Mouse (Mus musculus): ENCODE results near the gene Tpm3.

Tpm3 gene

DNA sequence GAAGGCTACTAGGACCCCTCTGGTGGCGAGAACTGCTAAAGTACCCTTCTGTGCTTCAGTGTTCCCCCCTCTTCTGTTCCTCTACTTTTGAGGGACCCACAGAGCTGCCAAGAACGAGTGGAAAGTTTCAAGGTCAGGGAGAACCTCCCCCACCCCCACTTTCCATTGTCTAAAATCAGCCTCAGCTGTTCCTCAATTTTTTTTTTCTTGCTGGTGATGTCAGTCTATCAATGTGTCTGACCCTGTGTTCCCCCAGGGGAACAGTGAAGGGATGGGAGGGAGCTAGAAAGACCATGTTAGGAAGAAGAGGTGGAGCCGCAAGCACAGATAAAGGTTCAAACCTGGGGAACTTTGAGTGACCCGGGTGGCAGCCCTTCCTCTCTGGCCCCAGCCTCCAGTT lies at the start of gene Tpm3:
TSS of gene Tpm3 (plus strand) at position 356 of the 400 bp plus-strand sequence.
- no peak for DNase-seq

DNA sequence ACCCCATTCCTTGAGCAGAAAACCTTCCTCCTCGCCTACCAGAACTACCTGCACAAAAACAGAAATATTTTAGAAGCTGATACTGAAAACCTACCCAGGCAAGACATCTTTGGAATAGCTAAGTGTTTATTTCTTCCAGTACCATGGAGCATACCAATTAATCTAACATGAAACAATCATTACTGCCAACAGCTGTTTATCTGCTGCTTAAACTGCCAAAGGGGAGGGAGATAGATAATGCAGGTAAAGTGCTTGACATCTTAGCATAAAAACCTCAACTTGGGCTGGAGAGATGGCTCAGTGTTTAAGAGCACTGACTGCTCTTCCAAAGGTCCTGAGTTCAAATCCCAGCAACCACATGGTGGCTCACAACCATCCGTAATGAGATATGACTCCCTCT lies 37.8 kb upstream of the Tpm3 start:
- no peak for DNase-seq

DNA sequence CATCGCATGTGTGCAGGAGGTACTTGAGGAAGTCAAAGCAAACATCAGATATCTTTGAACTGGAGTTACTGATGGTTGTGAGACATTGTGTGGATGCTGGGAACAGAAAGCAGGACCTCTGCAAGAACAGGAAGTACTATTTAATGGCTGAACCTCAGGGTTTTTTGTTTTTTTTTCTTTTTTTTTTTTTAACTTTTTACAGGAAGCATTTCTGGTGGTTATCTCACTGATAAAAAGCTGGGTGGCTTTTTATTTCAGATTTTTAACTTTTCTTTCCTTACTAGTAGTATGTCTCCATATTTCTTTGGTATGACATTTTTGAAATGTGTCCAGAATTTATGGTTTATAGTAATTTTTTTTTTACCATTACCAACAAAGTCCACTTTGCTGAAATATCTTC lies 36.2 kb upstream of the Tpm3 start:
- no peak for DNase-seq

DNA sequence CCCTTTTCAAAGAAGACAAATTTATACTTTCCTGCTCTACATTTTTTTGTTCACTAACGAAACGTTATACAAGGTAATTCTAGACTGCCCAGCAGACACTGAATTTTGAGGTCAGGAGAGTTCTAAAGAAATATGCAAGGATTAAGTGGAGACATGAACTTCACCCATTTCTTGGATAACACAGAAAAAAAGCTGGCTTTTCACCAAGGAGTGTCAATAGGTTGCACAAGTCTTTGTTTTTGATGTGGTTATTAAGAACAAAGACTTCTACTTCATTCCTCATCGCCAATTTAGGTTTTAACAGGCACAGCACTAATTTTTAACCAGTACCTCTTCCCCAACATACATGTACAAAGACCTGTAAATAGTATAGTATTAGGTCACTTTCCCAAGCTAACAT lies 22.8 kb upstream of the Tpm3 start:
- no peak for DNase-seq

DNA sequence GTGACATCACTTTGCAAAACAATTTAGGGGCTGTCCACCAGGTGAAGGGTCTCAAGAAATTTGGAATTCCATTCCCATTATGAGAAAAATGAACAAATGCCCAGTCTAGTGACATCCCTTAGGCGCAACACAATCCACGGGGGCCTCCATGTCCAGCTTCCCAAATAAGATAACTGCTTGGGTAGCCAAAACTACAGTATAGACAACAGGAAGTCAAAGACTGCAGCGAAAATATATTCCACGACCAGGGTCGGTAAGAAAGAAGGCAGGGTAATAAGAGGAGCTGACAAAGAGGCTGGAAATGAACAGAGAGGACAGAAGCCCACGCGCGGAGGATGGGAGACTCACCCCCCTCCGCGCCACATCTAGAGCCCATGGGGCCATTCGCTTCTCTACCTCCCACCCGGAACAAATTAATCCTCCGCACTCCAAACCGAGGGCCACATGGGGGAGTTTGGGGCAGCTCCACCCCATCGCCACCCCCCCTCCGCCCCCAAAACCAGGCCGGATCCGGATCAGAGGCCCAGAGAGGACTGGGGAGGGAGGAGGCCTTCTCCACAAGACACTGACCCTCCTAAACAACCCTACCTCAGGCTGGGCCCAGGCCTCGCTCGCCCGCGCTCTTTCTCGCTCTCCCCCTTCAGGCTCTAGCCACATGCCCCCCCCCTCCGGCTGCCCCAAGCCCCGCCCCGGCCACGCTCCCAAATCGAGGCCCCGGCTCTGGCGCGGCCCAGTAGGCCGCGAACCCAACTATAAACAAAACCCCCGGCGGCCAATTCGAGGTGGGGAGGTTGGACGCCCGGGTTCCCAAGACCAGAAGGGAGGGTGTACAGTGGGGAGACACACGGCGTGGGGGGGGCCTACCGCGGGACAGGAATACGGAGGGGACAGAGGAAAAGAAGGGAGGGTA lies 20.8 kb upstream of the Tpm3 start, which contains the start of gene 4933434E20Rik:
TSS of gene 4933434E20Rik (plus strand) at position 196 of the 910 bp plus-strand sequence.
- no peak for DNase-seq

DNA sequence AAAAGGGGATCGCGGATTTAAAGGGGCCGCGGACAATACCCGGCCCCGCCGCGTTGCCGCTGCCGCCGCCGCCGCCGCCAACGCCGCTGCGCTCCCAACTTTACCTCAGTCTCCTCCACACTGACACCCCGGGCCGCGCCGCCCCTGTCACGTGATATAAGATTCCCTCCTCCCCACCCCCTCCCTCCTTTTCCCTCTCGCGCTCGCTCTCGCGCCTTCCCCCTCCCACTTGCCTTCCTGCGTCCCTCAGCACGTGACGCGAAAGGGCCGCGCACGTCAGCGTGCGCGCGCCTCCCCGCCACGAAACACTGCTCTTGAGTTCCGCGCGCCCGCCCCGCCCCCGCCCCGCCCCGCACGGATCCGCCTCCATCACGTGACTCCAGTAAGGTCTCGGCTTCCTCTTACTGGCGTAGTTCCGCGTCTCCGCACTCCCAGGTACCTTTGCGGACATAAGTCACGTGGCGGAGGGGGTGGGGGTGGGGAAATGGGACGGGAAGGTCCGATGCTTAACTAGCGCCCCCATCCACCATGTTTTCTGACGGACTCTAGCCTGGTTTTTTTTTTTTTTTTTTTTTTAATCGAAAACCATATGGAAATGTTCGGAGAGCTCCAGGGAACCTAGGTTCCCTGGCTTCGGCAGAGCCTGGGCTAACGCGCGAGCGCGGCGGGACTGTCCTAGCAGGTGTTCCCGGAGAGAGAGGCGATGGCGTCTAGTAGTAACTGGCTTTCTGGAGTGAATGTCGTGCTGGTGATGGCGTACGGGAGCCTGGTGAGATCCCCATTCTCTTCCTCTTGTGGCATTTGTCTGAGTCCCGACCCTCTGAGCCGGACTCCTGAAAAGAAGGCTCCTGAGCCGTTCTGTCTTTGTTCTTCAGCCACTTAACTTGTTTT lies 19.9 kb upstream of the Tpm3 start, which contains the start of gene Ubap2l:
TSS of gene Ubap2l (minus strand) at position 278 of the 891 bp plus-strand sequence.
- DNase-seq = peak; percentile 92 to 95

DNA sequence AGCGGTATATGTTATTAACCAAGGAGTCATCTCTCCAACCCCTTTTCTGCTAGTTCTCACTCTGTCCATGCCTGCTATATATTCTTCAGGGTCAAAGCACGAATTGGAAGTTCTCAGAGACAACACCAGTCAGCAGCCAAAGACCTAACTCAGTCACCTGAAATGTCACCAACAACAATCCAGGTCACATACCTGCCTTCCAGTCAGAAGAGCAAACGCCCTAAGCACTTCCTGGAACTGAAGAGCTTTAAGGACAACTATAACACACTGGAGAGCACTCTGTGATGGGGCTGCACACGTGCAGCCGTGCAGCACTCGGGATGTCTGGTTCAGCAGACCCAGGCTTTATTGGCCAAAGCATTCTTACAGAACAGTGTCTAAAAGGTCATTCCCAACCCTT lies 10.9 kb upstream of the Tpm3 start:
- DNase-seq = no peak

DNA sequence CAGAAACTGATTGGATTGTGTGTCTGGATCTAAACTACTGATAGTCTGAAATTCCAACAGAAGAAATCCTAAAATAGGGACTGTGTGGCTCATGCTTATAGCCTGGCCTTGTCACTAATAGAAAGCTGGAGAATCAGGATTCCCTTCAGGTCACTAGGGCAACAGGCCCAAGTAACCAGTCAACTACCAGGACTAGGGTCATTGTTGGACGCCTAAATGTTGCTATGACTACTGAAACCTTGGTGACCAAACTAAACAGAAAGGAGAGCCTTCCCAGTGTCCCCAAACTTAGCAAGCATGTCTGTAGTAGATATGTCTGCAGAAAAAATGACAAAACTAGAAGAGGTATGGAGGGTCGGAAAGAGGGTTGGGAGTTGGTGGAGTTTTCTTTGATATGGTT lies 9.9 kb upstream of the Tpm3 start:
- no peak for DNase-seq

DNA sequence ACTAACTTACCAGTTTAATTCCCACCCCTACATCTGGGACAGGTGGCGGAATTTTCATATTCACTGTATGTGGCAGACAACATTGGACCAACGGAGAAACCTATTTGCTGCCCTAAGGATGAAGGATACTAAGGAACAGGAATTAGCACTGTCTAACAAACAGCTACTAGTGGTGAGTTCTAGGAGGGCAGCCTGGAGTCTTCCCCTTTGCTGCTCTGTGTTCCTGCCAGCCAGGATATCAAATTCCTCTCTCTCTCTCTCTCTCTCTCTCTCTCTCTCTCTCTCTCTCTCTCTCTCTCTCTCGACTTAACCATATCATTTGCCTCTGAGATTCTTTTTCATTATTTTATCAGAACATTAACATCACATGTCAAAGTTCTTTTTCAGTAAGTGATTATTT lies 8.1 kb upstream of the Tpm3 start:
- DNase-seq = no peak

DNA sequence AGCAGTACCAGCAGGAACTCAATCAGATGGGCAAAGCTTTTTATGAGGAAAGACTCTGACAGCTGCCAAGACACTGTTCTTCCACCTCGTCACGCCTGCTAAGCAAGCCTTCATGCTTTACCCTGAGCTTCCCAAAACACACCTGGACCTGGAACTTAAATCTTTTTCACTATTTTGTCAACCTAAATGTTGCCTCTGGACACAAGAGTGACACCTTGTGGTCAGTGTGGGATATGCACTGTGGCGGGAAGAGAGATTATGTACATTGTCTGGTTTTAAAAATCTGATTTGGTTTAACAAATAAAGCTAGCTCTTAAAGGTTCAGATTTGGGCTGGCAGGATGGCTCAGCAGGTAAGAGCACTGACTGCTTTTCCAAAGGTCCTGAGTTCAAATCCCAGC lies 6.9 kb upstream of the Tpm3 start:
- DNase-seq = peak; percentile 42 to 60

DNA sequence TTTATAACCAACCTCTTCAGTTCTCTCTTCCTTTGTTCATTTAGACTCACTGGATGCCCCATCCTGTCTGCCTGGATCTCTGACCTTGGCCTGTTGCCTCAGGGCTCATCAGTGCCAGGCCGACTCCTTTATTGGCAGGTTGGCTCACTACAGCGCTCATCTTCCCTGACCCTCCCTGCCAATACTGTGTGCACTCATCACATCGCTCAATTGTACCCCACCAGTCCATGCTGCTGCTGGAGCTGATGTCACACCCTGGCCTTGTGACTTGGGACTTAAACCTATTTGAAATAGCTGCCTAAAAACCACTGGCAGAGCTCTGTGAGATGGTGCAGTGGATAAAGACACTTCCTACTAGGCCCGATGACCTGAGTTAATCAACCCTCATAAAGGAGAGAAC lies 4.6 kb upstream of the Tpm3 start:
- no peak for DNase-seq

DNA sequence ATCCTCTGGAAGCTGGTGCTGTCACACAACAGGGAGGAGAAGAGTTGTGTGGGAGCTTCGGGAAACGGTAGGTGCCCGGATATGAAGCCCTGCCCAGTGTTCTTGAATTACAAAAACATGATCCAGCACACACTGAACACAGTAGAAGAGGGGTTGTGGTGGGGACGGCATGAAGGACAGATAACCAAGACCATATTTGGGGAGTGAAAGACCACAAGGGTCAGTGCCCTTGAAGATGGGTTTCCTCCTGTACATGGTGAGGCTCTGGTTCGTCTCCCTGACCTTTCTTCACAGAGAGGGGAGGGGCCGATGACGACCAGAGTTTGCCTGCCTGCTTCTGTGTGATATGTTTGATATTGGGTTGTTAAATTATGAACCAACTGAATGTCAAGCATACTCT lies 2.8 kb upstream of the Tpm3 start:
- no peak for DNase-seq

DNA sequence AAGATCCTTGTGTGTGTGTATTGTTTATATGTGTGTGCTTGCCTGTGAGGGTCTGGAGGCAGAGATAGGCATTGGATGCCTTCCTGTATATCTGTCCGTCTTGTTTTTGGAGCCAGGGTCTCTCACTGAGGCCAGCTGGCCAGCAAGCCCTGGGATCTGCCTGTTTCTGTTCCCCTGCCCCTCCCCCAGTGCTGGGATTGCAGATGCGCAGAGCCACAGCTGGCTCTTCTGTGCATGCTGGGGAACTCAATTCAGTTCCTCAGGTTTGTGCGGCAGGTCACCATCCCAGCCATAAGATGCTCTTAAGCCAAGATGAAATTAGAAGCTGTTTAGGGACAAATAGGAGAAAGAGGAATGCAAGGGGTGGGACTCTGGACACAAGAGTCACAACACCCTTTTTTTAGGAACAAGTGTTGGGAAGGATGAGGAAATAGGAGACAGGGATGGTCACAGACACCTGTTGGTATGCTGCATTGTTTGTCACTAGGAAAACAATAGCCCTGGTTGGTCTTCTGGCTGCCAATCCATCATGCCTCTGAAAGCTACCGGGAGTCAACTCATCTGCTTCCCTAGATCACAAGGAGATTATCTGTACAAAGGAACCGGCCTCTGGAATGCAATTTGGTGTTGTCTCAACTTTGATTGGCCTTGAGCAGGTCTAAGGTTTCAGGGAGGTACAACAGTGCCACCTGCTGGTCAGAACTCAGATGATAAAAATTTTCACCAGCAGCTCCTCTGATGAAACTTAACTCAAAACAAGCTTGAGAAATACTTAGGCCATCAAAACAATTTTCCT lies 4.7 kb downstream of the Tpm3 start:
- DNase-seq = peak; percentile 78 to 90

DNA sequence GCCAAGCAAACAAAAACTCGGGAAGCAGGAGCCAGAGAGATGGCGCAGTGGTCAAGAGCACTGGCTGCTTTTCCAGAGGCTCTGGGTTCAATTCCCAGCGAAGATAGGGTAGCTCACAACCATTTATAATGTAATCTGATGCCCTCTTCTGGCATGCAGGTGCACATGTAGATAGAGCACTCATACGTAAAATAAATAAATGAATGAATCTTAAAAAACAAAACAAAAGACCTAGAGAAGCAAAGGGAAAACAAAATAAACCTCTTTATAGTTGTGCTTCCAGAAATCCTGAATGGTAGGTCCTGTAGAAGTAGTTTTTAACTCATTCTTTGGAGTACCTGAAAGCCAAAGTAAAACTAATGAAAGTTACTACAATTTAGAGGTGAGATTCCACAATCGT lies 5.8 kb downstream of the Tpm3 start:
- no peak for DNase-seq

DNA sequence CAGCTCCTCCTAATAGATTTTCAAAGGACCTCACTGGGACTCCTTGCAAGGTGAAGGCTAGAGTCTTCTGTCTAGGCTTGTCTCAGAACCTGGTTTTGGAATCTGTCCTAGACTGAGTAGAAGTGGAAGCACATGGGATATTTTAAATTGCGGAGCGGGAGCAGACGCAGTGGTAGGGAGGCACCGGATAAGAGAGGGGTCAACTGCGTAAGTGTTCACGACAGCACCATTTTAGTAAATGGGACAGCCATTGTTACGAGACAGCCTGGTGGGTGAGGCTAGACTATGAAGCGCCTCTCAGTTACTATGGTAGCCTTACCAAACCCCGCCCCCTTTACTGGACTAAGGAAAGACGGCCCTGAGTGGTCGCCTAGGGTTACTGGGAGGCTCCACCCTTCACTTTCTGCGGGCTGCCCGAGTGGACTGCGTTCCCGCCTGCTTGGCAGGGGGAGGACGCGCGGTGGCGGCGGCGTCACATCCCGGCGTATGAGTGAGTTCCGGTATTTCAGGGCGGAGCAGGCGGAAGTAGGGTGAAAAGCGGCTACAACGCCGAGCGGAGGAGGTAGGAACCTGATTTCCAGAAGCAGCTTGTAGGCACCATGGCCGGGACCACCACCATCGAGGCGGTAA lies 6.8 kb downstream of the Tpm3 start:
- DNase-seq = peak; percentile 94 to 98

DNA sequence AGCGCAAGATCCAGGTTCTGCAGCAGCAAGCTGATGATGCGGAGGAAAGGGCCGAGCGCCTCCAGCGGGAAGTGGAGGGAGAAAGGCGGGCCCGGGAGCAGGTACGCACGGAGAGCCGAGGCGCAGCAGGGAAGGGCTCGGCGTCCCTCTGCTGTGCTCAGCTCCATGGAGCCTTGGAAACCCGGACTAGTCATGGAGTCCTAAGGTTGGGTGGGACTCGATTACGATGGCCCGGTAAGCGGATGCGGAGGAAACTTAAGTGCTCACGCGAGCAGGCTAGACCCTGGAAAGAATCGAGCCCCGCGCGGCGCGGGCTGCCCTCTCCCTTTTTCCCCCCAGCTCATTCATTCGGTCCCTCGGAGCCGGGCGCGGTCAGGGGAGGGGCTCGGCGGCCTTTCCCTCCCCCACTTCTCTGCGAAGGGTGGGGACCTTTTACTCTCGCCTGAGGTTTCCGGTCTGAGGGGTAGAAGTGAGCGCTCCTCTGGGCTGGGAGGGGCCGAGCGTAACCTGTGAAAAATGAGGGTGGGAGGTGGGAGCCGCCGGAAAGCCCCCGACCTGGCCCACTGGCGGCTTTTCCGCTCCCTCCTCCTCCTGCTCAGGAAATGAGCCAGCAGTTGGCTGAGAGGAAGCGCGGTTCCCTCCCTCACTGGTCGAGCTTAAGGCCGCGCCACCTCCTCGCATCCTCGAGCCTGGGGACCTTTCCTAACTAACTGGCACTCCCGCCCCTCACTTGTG lies 7.5 kb downstream of the Tpm3 start:
- peak; percentile 51 to 64 for DNase-seq

DNA sequence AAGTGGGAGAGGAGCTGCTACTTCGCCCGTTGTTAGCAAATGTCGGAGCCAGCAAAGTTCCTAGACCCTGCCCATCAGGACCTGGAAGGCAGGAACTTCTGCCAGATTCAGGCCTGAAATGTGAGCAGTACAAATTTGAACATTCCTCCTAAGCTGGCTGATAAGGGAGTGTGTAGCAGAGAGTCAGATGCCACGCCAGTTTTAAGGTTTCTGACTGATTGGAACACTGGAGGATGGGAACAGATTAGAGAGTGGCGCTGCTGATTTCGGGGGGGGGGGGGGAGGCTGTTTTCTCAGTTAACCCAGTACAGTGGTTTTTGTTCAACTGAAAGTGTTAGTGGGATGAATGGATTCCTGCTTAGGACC lies 8.0 kb downstream of the Tpm3 start:
- DNase-seq = no peak

DNA sequence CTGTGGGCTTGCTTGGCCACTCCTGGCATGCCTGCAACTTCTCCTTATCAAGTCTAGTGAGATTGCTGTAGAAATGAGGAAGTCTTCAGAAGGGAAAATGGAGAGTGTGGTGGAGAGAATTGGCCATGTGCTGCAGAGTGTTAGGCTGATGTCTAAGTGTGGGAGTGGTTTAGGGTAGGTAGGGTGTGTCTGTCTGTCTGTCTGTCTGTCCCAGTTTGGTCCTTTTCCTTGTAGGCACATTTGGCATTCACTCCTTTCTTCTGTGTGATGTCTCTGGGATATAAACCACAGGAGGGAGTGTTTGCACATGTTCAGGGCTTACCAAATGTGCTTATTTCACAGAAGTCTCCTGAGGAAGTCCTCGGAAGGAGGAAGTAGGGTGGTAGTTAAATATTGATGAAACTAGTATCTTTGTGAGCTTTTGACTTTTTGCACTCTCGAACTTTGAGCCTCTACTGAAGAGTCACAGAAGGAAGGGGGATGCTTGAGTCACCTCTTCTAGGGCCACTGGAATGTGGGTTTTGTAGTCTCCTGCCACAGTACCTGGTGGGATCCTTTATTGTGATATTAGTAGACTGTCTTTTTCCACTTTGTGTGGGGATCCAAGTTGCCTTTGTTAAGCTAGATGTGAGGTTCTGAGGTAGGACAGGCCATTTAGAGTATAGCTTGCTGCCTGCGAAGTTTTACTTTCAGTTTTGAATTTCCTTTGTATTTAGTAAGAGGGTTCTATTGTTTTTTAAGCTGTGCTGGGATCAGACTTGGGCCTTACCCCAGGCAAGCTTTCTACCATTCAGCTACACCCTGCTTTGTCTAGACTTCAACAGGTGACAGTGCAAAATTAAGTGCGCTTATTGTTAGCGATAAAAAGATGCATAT lies 9.2 kb downstream of the Tpm3 start:
- peak; percentile 34 to 74 for DNase-seq

DNA sequence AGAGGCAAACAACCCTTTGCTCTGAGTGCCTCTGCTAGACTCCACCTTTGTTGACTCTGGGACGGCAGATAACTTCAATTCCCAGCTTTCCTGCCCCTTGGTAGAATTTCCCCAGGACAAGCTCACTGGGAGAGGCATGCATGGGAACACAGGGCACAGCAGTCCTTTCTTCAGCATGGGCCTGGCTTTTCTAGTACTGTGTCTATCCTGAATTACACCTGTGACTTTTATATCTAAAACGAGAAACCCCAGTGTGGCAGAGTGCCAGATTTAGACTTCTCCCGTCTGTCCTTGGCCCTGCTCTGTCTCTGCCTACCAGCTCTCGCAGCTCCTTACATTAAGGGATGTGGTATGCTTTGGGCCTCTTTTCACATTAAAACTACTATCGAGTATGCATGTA lies 10.6 kb downstream of the Tpm3 start:
- no peak for DNase-seq

DNA sequence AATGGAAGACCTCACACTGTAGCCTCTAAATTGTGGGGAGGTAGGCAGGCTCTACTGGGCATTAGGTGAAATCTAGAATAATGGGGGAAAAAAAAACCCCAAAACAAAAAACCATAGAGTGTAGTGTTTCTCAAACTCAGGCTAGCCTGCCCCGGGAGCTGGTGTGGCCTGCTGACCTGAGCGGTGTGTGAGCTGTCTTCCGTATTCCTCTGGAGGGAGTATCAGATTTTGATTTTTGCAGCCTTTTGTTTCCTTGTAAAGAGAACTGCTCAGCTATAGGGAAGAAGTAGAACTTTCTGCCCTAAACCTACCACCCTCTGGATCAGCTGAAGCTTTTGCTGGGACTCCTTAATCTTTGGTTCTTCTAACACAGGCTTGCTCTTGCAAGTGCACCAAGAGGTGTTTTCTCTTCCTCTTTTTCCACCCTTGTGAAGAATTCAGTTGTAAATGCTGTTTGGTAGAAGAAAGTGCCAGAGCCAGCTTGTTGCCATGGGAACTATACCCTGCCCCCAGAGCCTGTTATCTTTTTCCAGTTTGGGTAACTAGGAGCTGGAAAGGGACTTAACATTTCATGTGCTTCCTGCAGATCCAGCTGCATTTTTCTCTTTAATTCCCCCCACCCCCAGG lies 11.4 kb downstream of the Tpm3 start:
- no peak for DNase-seq

All from kidney, adult 8-10 months (tissue).